Mouse (Mus musculus): ENCODE measurements around the gene Hipk1. TPM values are rescaled to one million over a fixed set of nuclear protein-coding genes. Genes with fewer than 3 reads are reported as not detected.

Gene Hipk1
- total and polyA plus RNA-seq, 2 experiments, result 29.2 to 35.2 TPM

DNA sequence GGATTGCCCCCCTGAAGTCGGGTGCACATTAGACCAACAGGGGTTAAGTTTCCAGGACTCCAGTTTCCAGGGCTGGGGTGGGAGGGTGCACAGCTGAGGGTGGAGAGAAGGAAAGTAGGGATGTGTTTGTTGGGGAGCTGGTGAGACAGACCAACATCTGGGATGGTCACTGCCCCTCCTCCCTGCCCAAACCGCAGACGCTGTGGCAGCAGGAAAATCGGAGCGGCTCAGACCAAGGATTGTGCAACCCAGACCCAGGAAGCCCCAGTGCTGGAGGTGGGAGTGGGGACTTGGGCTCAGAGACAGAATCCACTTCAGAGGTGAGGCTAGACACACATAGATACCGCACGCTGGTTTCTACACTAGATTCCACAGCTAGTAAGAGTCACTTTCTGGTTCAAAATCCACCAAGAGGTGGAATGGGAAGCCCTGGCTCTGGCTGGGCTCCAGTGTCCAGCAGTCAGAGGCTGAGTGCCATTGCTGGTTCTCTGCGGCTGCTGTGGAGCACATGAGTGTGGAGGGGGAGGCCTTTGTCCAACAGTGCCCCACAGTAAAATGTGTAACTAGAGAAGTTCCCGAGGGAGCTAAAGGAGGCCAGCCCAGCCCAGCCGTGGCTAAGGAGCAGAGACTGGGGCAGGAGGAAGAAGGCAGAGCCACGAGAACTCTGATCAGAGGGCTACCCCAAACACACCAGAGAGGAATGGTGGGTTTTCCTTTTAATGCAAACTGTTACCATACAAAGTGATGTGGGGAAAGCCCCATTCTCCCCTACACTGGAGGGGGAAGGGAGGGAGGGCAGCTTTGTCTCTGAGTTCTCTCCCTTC, 56.5 kb downstream of the Hipk1 start:
- no peak overlapping the region for H3K27ac ChIP-seq (replicated peaks; ENCODE audit: insufficient read depth, low read depth, low read length)
- no peaks in the 10 kb centered on the region for H3K4me1 ChIP-seq (ENCODE audit: control insufficient read depth, insufficient read depth, low read length)
- no peak for TF ChIP-seq POLR2A (IDR thresholded peaks at IDR 0.05; ENCODE audit: extremely low read depth, insufficient read depth, low read length)
- no peak for TF ChIP-seq CTCF (IDR thresholded peaks at IDR 0.05; ENCODE audit: low read depth, low read length)

DNA sequence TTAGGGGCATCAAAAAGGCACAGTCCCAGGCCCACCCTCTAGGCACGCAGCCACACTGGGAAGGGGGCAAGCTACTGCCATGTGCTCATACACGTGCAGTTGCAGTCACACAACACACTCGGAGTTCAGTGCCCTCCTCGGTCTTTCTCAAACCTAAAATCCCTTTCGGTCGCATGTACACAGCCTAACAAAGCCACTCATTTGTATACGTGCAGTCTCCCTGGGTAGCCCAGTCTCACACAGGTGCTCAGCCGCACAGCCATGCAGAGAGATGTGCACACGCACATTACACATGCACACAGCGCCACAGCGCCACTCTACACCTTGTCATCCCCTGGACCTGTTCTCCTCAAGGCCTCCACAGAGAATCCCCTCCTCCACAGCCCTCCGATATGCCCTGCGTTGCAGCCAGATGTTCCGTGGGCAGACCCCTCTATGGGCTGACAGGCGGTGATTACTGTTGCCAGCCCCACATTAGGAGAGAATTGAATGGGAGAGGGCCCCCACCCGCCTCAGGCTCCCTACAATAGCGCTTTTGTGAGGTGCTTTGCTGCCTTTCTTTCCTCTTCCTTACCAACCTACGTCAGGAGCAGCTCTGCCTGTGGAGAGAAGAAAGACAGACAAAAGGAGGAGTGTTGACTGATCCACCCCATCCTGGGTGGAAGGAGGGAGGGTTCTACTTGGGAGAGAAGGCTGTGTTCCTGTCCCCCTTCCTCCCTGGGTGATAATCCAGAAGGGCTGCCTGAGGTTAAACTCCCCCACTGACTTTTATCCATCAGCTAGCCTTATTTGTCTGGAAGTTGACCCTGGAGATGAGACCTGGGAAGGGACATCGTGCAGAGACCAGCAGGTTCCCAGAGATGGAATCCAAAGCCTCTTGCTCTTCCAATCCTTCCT, 57.3 kb downstream of the Hipk1 start:
- H3K9ac ChIP-seq (ENCODE audit: low read depth, low read length), result no peak overlapping the region
- no peak for DNase-seq (ENCODE audit: extremely low read depth, low read depth, low spot score)
- no peak overlapping the region for H3K4me3 ChIP-seq (ENCODE audit: insufficient read depth, low read depth, low read length)
- H3K4me1 ChIP-seq (ENCODE audit: control insufficient read depth, insufficient read depth, low read length), result no peaks in the 10 kb centered on the region
- WGBS, result 71% methylated on average over 19 of the region's 19 CpGs
- H3K36me3 ChIP-seq (ENCODE audit: control insufficient read depth, insufficient read depth, low read length), result no peaks in the 10 kb centered on the region
- H3K27ac ChIP-seq (replicated peaks; ENCODE audit: insufficient read depth, low read depth, low read length), result no peak overlapping the region
- H3K79me2 ChIP-seq (ENCODE audit: control insufficient read depth, insufficient read depth, low read length), result no peaks in the 10 kb centered on the region
- no peaks in the 10 kb centered on the region for H3K27me3 ChIP-seq (ENCODE audit: control insufficient read depth, insufficient read depth, low read length)
- TF ChIP-seq CTCF (IDR thresholded peaks at IDR 0.05; ENCODE audit: low read depth, low read length) (no peak), POLR2A (IDR thresholded peaks at IDR 0.05; ENCODE audit: extremely low read depth, insufficient read depth, low read length) (no peak)

More for the DNA sequence above, 56.5 kb downstream of the Hipk1 start:
- WGBS, result 15% methylated on average over 11 of the region's 11 CpGs
- H3K4me3 ChIP-seq (ENCODE audit: insufficient read depth, low read depth, low read length), result no peak overlapping the region
- H3K79me2 ChIP-seq (ENCODE audit: control insufficient read depth, insufficient read depth, low read length), result no peaks in the 10 kb centered on the region
- DNase-seq (ENCODE audit: extremely low read depth, low read depth, low spot score), result no peak
- no peaks in the 10 kb centered on the region for H3K36me3 ChIP-seq (ENCODE audit: control insufficient read depth, insufficient read depth, low read length)
- H3K27me3 ChIP-seq (ENCODE audit: control insufficient read depth, insufficient read depth, low read length), result no peaks in the 10 kb centered on the region
- H3K9ac ChIP-seq (ENCODE audit: low read depth, low read length), result no peak overlapping the region

DNA sequence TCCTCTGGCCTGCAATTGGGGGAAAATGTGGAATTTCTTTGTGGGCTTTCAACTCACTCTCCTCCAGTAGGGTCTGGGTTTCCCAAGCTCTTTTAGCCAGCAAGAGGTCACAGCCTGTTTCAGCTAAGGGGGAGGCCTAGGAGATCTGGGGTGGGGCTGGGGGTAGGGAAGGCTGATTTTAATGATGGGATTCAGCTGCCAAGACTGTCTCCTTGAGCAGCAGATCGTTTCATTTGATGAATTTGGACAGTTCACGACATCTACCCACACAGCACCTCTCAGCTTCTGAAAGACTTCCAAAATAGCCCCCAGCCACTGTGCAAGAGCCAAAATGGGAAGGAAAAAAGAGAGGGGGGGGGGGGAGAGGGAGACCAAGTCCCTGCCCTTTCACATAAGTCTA, 58.2 kb downstream of the Hipk1 start:
- no peaks in the 10 kb centered on the region for H3K27me3 ChIP-seq (ENCODE audit: control insufficient read depth, insufficient read depth, low read length)
- no peaks in the 10 kb centered on the region for H3K79me2 ChIP-seq (ENCODE audit: control insufficient read depth, insufficient read depth, low read length)
- H3K4me1 ChIP-seq (ENCODE audit: control insufficient read depth, insufficient read depth, low read length), result no peaks in the 10 kb centered on the region
- H3K4me3 ChIP-seq (ENCODE audit: insufficient read depth, low read depth, low read length), result no peak overlapping the region
- WGBS, result 77% methylated on average over 2 of the region's 2 CpGs
- no peak overlapping the region for H3K27ac ChIP-seq (replicated peaks; ENCODE audit: insufficient read depth, low read depth, low read length)
- DNase-seq (ENCODE audit: extremely low read depth, low read depth, low spot score), result no peak
- H3K9ac ChIP-seq (ENCODE audit: low read depth, low read length), result no peak overlapping the region
- TF ChIP-seq CTCF (IDR thresholded peaks at IDR 0.05; ENCODE audit: low read depth, low read length) (no peak), POLR2A (IDR thresholded peaks at IDR 0.05; ENCODE audit: extremely low read depth, insufficient read depth, low read length) (no peak)
- H3K36me3 ChIP-seq (ENCODE audit: control insufficient read depth, insufficient read depth, low read length), result no peaks in the 10 kb centered on the region

GRCm38 (mm10) chr3:103732116-103732515, 59.2 kb downstream of the Hipk1 start:
- WGBS, result 89% methylated on average over 3 of the region's 3 CpGs

DNA sequence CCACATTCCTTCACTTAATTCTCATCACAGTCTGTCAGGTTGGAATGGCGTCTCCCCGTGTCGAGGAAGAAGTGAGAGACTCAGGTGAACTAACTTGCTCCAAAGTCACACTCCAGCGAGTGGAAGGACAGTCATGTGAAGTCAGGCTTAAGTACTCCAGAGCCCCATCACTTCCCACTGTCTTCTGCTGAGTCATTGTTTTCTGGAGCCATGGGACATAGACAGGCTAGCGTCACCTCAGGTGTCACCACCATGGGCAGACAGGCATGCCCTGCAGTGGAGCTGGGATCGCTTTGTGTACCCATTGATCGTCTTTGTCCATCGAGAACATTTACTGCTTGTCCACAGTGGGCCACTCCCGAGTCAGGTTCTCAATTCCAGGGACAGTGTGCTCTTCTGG, 61.5 kb downstream of the Hipk1 start:
- H3K4me3 ChIP-seq (ENCODE audit: insufficient read depth, low read depth, low read length), result no peak overlapping the region
- no peaks in the 10 kb centered on the region for H3K36me3 ChIP-seq (ENCODE audit: control insufficient read depth, insufficient read depth, low read length)
- H3K4me1 ChIP-seq (ENCODE audit: control insufficient read depth, insufficient read depth, low read length), result no peaks in the 10 kb centered on the region
- DNase-seq (ENCODE audit: extremely low read depth, low read depth, low spot score), result no peak
- H3K9ac ChIP-seq (ENCODE audit: low read depth, low read length), result no peak overlapping the region
- H3K27ac ChIP-seq (replicated peaks; ENCODE audit: insufficient read depth, low read depth, low read length), result no peak overlapping the region
- H3K79me2 ChIP-seq (ENCODE audit: control insufficient read depth, insufficient read depth, low read length), result no peaks in the 10 kb centered on the region
- TF ChIP-seq CTCF (IDR thresholded peaks at IDR 0.05; ENCODE audit: low read depth, low read length) (no peak), POLR2A (IDR thresholded peaks at IDR 0.05; ENCODE audit: extremely low read depth, insufficient read depth, low read length) (no peak)
- H3K27me3 ChIP-seq (ENCODE audit: control insufficient read depth, insufficient read depth, low read length), result no peaks in the 10 kb centered on the region
- WGBS, result 85% methylated on average over 9 of the region's 9 CpGs

More at GRCm38 (mm10) chr3:103732116-103732515, 59.2 kb downstream of the Hipk1 start:
- H3K27ac ChIP-seq (replicated peaks; ENCODE audit: insufficient read depth, low read depth, low read length), result no peak overlapping the region
- H3K9ac ChIP-seq (ENCODE audit: low read depth, low read length), result no peak overlapping the region
- H3K36me3 ChIP-seq (ENCODE audit: control insufficient read depth, insufficient read depth, low read length), result no peaks in the 10 kb centered on the region
- no peak for DNase-seq (ENCODE audit: extremely low read depth, low read depth, low spot score)
- no peak overlapping the region for H3K4me3 ChIP-seq (ENCODE audit: insufficient read depth, low read depth, low read length)
- no peaks in the 10 kb centered on the region for H3K79me2 ChIP-seq (ENCODE audit: control insufficient read depth, insufficient read depth, low read length)
- no peaks in the 10 kb centered on the region for H3K27me3 ChIP-seq (ENCODE audit: control insufficient read depth, insufficient read depth, low read length)
- H3K4me1 ChIP-seq (ENCODE audit: control insufficient read depth, insufficient read depth, low read length), result no peaks in the 10 kb centered on the region
- TF ChIP-seq POLR2A (IDR thresholded peaks at IDR 0.05; ENCODE audit: extremely low read depth, insufficient read depth, low read length) (no peak), CTCF (IDR thresholded peaks at IDR 0.05; ENCODE audit: low read depth, low read length) (no peak)

All from liver, adult 2 months (tissue).